Mouse (Mus musculus): ENCODE measurements around the gene P2rx6.

Gene P2rx6

DNA sequence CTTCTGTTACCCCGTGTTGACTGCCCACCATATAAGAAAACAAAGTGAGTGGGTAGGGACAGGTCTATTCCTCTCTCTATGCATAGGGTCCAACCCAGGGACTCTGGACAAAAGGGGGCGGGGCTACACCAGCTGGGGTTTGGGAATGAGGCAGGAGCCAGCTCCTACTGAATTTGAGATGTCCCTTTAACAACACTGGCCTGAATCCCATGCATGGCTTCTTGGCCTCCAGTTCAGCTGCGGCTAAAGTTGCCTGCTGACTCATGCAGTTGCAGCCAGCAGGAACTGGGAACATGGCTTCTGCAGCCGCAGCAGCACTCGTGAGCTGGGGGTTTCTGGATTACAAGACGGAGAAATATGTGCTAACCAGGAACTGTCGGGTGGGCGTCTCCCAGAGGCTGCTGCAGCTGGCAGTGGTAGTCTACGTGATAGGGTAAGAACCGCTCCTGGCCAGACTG is at the start of gene P2rx6:
TSS of gene P2rx6 (plus strand) at position 135 of the 458 bp plus-strand sequence.
- in situ Hi-C loops (cut with MboI, MseI) = loop anchor here (5.0 kb wide), 1 partner anchor 49 kb away; no protein-coding TSS in a partner anchor

DNA sequence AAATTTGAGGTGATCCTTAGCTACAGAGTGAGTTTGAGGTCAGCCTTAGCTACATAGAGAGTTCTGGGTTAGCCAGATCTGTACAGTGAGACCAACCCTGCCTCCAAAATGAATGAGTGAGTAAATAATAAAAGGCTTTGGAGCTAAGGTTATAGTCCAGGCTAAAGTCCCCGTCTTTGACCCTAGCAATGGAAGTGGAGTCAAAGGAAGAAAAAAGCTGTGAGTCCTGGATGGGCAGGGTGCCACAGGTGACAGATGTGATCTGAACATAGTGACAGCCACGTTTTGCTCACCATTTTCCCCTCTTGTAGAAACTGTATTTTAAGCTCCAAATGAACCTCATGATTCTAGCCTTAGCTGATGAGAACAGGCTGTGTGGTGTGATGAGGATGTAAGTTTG is 42.8 kb upstream of the P2rx6 start:
- in situ Hi-C loops (cut with MboI, MseI) = no loop called here

DNA sequence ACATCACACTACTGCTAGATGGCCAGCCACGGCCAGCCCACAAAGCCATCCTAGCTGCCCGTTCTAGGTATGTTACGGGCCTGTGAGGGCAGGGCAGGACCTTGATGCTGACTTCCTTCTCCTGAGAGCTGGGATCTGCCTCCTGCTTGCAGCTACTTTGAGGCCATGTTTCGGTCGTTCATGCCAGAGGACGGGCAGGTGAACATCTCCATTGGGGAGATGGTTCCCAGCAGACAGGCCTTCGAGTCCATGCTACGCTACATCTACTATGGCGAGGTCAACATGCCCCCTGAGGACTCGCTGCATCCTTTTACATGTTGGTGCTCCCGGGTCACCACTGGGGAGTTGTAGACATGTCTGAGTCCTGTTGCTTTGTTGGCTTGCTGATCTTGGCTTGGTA is 37.5 kb upstream of the P2rx6 start:
- in situ Hi-C loops (cut with MboI, MseI) = no loop called here

DNA sequence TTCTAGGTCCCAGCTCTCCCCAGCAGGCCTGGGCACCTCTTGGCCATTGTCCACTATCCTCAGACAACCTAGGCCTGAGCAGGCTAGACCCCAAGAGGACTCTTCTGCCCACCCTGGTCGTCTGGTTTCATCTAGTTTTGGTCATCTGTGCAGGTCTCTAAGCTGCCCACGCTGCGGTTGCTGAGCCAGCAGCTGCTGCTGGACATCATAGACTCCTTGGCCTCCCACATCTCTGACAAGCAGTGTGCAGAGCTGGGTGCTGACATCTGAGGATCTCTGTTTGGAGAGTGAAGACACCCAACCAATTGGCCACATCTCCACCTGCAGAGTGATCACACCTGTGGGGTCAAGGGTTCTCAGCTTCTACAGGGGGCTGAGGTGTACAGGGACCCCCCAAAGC is 36.2 kb upstream of the P2rx6 start:
- in situ Hi-C loops (cut with MboI, MseI) = no loop called here

DNA sequence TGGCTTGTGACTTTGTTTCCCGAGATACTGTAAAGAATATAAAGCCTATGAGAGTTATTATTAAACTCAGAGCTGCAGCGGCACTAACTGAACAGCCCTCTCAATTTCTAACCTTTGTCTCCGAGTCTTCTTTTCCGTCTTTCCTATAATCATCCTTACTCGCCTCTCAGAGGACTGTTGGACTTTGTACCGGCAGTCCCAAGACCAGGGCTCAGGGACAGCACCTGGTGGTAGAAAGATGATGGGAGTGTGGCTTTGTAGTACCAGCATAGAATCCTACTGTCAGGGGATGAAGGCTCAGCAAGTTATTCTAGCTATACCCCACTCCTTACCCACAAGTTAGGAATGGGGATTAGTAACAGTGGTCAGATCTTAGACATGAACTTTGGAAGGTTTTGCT is 35.5 kb upstream of the P2rx6 start:
- in situ Hi-C loops (cut with MboI, MseI) = no loop called here

DNA sequence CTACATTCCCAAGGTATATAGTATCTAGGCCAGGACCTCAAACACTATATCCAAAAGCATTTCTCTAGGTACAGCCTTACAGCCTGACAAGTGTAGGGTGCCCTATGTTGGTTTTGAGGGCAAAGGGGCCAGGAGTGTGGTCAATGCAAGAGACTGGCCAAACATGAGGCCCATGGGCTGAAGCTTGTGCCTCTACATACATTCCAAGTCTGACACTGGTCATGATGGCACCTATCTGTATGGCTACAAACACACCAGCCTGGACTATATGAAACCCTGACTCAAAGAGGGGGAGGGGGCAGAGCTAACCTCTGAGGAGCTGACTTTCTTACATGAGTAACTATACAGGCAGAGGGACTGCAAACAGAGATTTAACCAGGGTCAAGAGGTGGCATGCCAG is 34.1 kb upstream of the P2rx6 start:
- in situ Hi-C loops (cut with MboI, MseI) = no loop called here

DNA sequence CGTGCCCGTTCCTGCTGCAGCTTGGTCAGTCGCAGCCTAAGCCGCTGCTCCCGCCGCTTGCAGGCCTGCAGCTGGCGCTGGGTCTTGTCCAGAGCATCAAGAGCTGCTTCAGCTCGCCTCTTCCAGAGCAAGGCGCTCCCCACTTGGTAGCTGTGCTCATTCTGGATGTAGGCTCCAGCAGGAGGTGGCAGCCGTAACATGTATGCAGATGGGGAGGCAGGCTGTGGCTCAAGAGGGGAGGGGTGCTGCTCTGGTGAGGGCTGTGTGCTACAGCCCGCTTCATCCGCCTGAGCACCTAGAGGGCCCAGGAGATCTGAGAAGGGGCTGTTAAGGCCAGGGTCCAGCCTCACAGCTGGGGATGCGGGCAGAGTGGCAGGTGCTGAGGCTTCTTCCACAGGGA is 33.4 kb upstream of the P2rx6 start:
- in situ Hi-C loops (cut with MboI, MseI) = no loop called here

DNA sequence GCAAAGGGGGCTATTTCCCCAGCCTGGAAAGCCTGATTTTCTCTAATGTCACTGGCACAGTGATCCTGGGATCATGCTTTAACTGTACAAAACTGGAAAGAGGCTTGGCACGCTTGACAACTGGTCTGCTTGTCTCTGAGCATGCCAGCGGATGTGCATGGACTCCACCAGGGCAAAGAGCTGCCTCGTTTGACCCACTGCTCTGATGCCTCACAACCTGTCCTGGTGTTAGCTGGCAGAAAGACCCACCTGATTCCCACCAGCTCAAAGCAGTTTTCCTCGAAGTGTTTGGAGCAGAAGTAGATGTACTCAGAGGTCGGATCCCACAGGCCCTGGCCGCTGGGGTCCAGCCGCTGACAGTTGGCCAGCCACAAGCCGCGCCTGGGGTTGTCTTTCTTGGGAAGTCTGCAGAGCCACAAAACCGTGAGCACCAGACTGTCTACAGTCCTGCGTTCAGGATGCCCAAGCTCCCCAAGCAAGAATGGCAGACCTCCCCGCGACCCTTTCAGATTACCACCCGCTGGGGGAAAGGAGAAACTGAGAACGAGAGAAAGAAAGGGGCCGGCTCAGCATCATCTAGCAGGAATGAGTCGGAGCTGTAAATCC is 31.6 kb upstream of the P2rx6 start:
- in situ Hi-C loops (cut with MboI, MseI) = no loop called here

DNA sequence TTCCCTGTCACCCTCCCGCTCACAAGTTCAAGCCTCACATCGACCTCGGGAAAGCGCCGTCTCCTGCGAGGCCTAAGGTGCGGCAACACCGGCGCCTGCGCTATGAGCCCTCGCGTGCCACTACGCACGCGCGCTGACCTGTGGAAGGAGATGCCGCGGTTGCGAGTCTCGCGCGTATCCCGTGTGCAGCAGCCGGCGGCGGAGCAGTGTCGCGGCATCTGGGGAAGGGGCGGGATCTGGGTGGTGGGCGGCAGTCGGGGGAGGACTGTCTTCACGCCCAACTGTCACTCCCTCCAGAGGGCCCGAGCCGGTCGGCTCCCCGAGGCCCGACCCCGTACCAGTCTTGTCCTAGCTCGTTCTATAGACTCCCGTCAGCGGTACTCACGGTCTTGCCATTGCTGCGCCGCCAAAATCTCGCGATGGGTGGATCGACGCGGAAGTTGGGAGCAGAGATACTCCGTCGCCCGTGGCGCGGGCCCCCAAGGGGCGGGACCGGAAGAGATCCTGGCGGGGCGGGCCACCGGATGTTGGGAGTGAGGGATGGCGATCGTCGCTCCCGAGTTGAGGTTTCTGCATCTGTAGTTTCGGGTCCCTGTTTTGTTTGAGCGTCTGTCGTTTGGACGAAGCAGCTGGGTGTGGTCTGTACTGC is 30.9 kb upstream of the P2rx6 start, which contains the start of gene Thap7:
TSS of gene Thap7 (minus strand) at position 497 of the 649 bp plus-strand sequence.
- in situ Hi-C loops (cut with MboI, MseI) = no loop called here

DNA sequence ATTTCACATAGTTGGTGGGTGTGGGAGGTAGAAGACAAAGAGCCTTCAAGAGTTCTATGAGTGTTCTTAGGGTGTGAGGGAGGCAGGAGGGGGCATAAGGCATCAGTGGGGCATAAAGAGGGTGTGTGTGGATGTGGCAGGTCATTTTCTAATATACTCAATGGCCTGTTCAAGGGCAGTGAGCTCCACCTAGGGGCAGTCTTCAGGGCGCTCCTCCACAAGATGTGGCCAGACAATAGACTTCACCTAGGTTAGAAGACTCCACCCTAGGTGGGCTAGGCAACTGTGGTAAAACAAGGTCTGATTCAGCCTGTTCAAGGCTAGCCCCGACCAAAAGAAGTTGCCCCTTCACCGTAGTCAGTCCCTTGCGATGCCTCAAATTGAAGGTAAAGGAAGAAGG is 29.4 kb upstream of the P2rx6 start:
- in situ Hi-C loops (cut with MboI, MseI) = no loop called here

DNA sequence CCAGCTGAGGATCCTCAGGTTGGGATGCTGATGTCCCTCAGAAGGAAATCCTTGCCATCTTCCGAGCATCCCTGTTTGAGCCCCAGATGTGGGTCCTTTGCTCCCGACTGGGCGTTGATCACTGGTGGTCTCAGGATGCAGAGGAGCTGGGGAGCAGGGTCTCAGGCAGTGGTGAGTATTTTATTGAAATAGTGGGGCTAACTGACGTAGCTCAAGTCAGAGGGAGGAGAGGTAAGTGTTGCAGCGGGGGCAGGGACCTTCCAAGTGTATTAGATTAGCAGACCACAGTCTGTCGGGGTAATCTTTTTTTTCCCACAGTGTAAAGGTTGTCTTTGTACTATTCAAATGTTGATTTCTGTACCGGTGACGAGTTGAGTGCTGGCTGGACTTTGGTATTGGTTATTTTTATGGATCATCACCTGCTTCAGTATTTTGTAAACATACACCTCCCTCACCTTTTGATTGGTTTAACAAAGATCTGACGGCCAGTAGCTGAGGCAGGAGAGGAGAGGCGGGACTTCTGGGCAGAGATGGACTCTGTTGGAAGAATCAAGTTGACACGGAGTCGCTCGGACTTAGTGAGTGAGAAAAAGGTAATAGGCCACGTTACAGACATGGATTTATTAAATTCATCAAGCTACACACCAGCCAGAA is 28.9 kb upstream of the P2rx6 start:
- in situ Hi-C loops (cut with MboI, MseI) = no loop called here

DNA sequence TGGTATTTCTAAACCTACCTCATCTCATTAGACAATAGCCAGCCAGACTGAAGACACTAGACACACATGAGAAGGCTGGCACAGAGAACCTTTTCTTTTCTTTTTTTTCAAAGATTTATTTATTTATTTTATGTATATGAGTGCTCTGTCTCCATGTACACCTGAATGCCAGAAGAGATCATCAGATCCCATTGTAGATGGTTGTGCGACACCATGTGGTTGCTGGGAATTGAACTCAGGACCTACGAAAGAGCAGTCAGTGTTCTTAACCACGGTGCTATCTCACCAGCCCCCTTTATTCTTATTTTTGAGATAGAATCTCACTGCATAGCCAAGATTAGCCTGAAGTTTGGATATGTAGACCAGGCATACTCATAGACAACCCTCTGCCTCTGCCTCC is 25.1 kb upstream of the P2rx6 start:
- in situ Hi-C loops (cut with MboI, MseI) = no loop called here

DNA sequence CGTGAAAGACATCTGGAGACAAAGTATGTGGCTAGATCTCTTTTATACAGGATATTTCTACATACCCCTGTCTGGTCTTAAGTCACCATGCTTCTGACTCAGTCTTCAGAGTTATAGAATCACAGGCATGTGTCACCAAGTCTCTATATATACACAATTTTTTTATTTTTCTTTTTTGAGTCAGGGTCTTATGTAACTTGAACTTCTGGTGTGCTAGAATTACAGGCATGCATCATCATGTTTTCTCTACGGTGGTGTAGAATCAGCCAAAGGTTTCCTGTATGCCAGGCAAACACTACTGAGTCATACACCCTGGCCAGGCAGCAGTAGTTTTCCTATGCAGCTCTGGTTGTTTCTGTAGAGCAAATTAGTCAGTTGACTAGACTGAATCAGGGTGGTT is 19.1 kb upstream of the P2rx6 start:
- in situ Hi-C loops (cut with MboI, MseI) = no loop called here

DNA sequence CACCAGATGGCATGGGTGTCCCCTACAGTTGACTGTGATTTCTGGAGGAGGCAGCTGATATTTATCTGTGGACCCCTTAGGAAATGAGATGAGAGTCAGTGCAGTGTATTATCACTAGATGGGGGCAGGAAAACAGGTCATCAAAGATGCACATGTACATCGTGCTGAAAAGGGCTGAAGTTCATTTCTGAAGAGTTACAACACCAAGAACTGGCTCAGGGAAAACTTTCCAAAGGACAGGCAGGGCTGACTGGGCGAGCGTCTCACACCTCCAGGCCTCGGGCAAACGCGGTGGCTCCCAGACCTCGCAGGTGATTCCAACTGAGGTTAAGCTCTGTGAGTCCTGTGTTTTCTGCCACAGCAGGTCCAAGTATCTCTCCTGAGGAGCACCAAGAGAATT is 8.8 kb upstream of the P2rx6 start:
- in situ Hi-C loops (cut with MboI, MseI) = no loop called here

DNA sequence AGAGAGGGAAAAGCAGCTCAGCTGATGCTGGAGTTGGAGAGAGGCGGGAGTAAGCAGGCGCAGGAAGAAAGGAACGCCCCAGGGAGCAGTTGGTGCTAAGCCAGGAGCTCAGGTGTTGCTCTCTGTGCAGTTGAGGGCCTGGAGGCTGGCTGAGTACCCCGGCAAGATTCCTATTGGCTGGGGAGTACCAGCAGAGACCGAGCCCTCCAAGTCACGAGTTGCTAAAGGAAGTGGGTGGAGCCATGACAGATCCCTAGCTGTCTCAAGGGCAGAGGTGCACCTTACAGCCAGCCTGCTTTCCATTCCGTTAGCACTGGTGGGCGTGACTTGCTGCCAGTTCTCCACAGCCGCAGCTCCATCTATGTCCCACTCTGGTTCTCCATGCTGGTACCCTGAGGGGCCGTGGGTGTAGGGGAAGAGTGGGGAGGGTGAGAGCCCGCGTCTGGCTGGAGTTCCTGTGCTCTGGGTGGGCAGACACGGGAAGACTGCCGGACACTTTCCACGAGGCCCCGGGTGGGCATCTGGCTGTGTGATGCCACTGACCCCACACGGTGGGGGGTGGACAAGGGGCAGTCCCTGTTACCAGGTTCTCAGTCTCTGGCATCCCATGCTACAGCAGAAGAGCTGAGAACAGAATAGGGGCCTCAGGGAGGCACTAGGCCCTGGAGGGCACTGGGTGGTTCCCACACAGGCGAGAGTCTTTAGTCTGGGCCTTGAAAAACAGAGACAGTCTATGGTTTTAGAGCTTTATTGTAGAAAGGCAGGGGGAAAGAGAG is 7.6 kb upstream of the P2rx6 start:
- in situ Hi-C loops (cut with MboI, MseI) = no loop called here

DNA sequence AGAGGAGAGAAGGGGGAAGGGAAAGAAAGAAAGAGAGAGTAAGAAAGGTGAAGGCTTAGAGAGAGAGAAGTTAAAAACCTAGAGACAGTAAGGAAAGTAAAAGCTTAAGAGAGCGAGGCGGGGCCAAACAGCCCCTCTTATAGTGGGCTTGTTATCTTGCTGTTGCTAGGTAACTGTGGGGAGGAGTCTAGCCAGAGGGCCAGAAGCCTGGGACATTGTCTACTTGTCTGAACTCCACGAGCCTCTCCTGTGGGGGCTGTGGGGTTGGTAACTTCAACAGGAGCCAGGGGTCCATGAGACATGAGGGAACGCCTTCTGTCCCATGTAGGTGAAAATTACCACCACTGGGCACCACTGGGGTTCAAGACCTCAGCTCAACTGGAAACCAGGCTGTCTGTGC is 7.0 kb upstream of the P2rx6 start:
- in situ Hi-C loops (cut with MboI, MseI) = loop anchor here (5.0 kb wide), 1 partner anchor 63 kb away; the partner anchor contains the start of gene Smpd4

DNA sequence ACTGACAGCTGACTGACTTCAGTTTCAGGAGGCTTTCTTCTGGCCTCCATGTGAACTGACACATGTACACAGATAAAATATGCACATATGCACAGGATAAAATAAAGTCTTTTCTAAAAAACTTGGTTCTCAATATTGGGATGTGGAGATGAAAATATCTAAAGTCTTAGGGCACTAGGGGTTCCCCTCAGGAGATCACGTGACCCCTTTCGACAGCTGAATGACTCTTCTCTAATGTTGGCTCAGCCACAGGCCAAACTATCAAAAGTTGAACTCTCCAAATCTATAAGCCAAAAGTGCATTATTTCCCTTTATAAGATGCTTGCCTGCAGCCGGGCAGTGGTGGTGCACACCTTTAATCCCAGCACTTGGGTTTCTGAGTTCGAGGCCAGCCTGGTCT is 5.5 kb upstream of the P2rx6 start:
- in situ Hi-C loops (cut with MboI, MseI) = loop anchor here (5.0 kb wide), 1 partner anchor 61 kb away; the partner anchor contains the start of gene Smpd4

DNA sequence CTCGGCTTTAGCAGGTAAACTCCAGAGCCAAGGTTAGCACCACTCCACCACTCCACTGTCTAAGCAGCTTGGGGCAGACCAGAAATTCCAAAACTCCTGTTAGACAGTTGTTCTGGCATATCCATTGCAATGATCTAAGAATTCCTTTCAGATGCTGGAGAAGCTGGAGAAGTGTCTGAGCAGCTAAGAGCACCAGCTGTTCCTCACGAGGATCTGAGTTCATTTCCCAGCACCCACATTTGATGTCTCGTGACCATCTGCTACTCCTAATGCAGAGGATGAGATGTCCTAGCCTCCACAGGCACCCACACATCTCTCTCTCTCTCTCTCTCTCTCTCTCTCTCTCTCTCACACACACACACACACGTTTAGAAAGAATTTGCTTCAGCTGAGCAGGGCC is 4.8 kb upstream of the P2rx6 start:
- in situ Hi-C loops (cut with MboI, MseI) = loop anchor here (5.0 kb wide), 1 partner anchor 60 kb away; the partner anchor contains the start of gene Smpd4

DNA sequence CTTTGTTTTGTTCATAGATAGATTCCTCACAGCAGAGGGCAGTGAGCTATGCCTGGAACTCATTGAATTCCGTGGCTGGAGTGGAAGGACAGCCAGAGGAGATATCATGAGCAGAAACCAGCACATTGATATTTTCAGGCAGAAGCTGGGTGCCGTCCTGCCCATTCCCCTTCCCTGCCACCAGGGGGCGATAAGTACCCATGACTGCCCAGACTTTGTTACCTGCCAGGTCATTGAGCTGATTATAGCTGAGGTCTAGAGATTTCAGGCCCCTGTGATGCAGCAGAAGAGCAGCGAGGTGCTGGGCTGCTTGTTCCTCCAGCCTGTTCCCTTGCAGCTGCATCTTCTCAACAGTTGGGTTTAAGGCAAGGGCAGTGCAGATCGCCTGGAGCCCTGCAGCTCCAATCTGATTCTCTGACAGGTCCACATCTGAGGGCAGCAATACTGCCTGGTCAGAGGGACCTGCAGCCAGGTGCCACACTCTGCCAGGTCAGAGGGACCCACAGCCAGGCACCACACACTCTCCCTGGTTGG is 3.7 kb upstream of the P2rx6 start:
- in situ Hi-C loops (cut with MboI, MseI) = loop anchor here (5.0 kb wide), 1 partner anchor 59 kb away; the partner anchor contains the start of gene Smpd4

DNA sequence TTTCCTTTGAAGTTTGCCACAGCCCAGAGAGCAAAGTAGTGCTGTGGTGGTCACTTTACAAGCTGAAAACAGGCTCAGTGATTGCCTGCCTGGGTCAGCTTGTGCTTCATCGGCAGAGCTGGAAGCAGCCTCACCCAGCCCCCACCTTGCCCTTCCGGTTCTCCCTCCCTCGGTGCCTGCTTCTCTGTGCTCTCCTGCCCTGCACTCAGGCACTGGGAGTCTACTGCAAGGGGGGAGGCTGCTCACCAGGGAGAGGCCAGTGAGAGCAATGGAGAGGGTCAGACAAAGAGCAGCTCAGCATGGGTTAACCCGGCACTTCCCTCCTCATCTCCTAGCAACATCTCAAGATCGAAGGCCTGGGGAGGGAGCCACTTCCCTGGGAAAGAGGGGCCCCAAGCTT is 2.9 kb upstream of the P2rx6 start:
- in situ Hi-C loops (cut with MboI, MseI) = loop anchor here (5.0 kb wide), 1 partner anchor 58 kb away; the partner anchor contains the start of gene Smpd4

DNA sequence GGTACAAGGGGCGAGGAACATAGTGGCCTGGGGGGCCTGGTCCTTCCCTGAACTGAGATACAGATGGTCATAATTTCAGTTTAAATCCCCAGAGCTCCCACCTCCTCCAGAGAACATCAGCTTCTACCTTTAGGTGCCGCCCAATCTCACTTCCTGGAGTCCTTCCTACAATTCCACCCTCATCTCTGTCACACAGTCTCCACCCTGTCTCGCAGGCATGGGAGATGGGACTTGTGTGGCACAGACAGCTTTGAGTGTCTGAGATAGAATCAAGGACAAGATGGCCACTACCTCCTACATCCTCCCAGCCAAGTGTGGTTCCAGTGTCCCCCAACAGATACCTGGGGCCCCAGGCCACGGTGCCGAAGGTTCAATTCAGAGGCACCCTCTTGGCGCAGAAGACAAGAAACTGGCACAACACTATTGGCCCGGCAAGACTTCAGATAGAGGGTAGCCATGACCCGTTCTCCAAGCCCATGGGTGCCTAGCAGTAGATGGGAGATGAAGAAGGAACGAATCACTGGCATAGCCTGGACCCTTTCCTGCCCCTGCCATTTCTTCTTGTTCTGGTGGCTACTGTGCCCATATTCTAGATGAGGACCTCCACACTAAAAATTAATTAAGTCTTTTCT is 2.2 kb upstream of the P2rx6 start:
- in situ Hi-C loops (cut with MboI, MseI) = loop anchor here (5.0 kb wide), 2 partner anchors 47 to 58 kb away; partner anchors contain the start of gene Smpd4
